Mouse (Mus musculus) MEL (cell line): ENCODE results near the gene Fam69a. TPM values are rescaled to one million over a fixed set of nuclear protein-coding genes. Genes with fewer than 3 reads are reported as not detected.

ENCODE experiments used
- DNase-seq: peaks from one replicate; pipeline ENCODE4 v3.0.0; 2011; ENCODE audit warnings: low read depth, low spot score
- H3K27ac ChIP-seq: 2 replicates; pipeline ENCODE4 v1.5.1; 2012; ENCODE audit warnings: low read depth, mild to moderate bottlenecking, control low read depth, low read length, moderate library complexity; ENCODE audit not compliant: control insufficient read depth
- H3K27me3 ChIP-seq, 2 experiments: fragments of 150-350 bp in 1 of 2; sonication (generic) in 1 of 2; 2 replicates each; pipeline ENCODE4 v1.6.1; 2012; ENCODE audit warnings: low read length in 2 of 2, mild to moderate bottlenecking in 2 of 2, improper control_type of control experiment in 1 of 2, moderate library complexity in 1 of 2; ENCODE audit not compliant: insufficient read depth in 2 of 2, control insufficient read depth in 1 of 2
- H3K36me3 ChIP-seq, 2 experiments: 2 replicates each; pipeline ENCODE4 v1.6.1; 2012 to 2014; ENCODE audit warnings: low read length in 2 of 2, improper control_type of control experiment in 1 of 2, inconsistent platforms in 1 of 2, mild to moderate bottlenecking in 1 of 2; ENCODE audit not compliant: insufficient read depth in 2 of 2, control insufficient read depth in 1 of 2
- H3K4me1 ChIP-seq, 2 experiments: fragments of 150-350 bp in 1 of 2; sonication (generic) in 1 of 2; 2 replicates each; pipeline ENCODE4 v1.6.1; 2012; ENCODE audit warnings: low read length in 2 of 2, improper control_type of control experiment in 1 of 2, mild to moderate bottlenecking in 1 of 2; ENCODE audit not compliant: insufficient read depth in 2 of 2, control insufficient read depth in 1 of 2
- H3K4me3 ChIP-seq, 2 experiments: fragments of 150-350 bp in 1 of 2; sonication (generic) in 1 of 2; 2 replicates each; pipeline ENCODE4 v1.5.1; 2012; ENCODE audit warnings: low read depth in 2 of 2, low read length in 2 of 2, mild to moderate bottlenecking in 2 of 2, moderate library complexity in 2 of 2, control low read depth in 1 of 2, improper control_type of control experiment in 1 of 2; ENCODE audit not compliant: control insufficient read depth in 1 of 2, insufficient read depth in 1 of 2
- H3K79me2 ChIP-seq: 2 replicates; pipeline ENCODE4 v1.6.1; 2012; ENCODE audit warnings: mild to moderate bottlenecking, low read length, moderate library complexity; ENCODE audit not compliant: control insufficient read depth, poor library complexity, insufficient read depth
- H3K9ac ChIP-seq: 2 replicates; pipeline ENCODE4 v1.6.1; 2012; ENCODE audit warnings: low read depth, mild to moderate bottlenecking, control low read depth, low read length, moderate library complexity; ENCODE audit not compliant: control insufficient read depth, poor library complexity, severe bottlenecking
- H3K9me3 ChIP-seq: fragments of 150-350 bp; sonication (generic); replicated peaks from 2 replicates; pipeline ENCODE4 v1.6.1; 2012; ENCODE audit warnings: mild to moderate bottlenecking, low read length, improper control_type of control experiment, moderate library complexity; ENCODE audit not compliant: insufficient read depth
- BHLHE40 ChIP-seq: IDR thresholded peaks from 2 replicates; pipeline ENCODE4 v1.6.1; 2012; ENCODE audit warnings: low read depth, mild to moderate bottlenecking, inconsistent platforms, low read length, improper control_type of control experiment, borderline replicate concordance
- ELF1 ChIP-seq: IDR thresholded peaks from 2 replicates; pipeline ENCODE4 v1.6.1; 2014; ENCODE audit warnings: low read depth, mild to moderate bottlenecking, inconsistent platforms, low read length, improper control_type of control experiment, moderate library complexity
- EP300 ChIP-seq, 2 experiments: IDR thresholded peaks; 2 replicates each; pipeline ENCODE4 v1.6.1; 2011; ENCODE audit warnings: improper control_type of control experiment in 2 of 2, low read length in 2 of 2, low read depth in 1 of 2, mild to moderate bottlenecking in 1 of 2
- ETS1 ChIP-seq: IDR thresholded peaks from 2 replicates; pipeline ENCODE4 v1.6.1; 2012; ENCODE audit warnings: low read depth, mild to moderate bottlenecking, inconsistent platforms, low read length, improper control_type of control experiment, moderate library complexity
- GABPA ChIP-seq: IDR thresholded peaks from 2 replicates; pipeline ENCODE4 v1.6.1; 2012; ENCODE audit warnings: low read depth, mild to moderate bottlenecking, inconsistent platforms, low read length, improper control_type of control experiment, moderate library complexity
- GATA1 ChIP-seq: IDR thresholded peaks from 2 replicates; pipeline ENCODE4 v1.6.1; 2011; ENCODE audit warnings: low read depth, low read length, improper control_type of control experiment
- MEF2A ChIP-seq: IDR thresholded peaks from 2 replicates; pipeline ENCODE4 v1.6.1; 2014; ENCODE audit warnings: low read depth, mild to moderate bottlenecking, inconsistent platforms, low read length, improper control_type of control experiment; ENCODE audit not compliant: poor library complexity, insufficient replicate concordance, severe bottlenecking; ENCODE audit errors: extremely low read depth
- MXI1 ChIP-seq: IDR thresholded peaks from 2 replicates; pipeline ENCODE4 v1.6.1; 2011; ENCODE audit warnings: mild to moderate bottlenecking, low read depth, low read length, improper control_type of control experiment
- MYC ChIP-seq: IDR thresholded peaks from 2 replicates; pipeline ENCODE4 v1.6.1; 2011; ENCODE audit warnings: low read depth, mild to moderate bottlenecking, low read length, improper control_type of control experiment, moderate library complexity
- POLR2A ChIP-seq, 2 experiments: IDR thresholded peaks; 2 replicates each; pipeline ENCODE4 v1.6.1; 2011 to 2012; ENCODE audit warnings: low read length in 2 of 2, mild to moderate bottlenecking in 2 of 2, control low read depth in 1 of 2, improper control_type of control experiment in 1 of 2, low read depth in 1 of 2, moderate library complexity in 1 of 2; ENCODE audit not compliant: control insufficient read depth in 1 of 2, insufficient read depth in 1 of 2, poor library complexity in 1 of 2
- RCOR1 ChIP-seq: IDR thresholded peaks from 2 replicates; pipeline ENCODE4 v1.6.1; 2012; ENCODE audit warnings: low read depth, mild to moderate bottlenecking, inconsistent platforms, low read length, improper control_type of control experiment
- SIN3A ChIP-seq: IDR thresholded peaks from 2 replicates; pipeline ENCODE4 v1.6.1; 2012; ENCODE audit warnings: low read length, improper control_type of control experiment, inconsistent platforms
- TAL1 ChIP-seq: IDR thresholded peaks from 2 replicates; pipeline ENCODE4 v1.6.1; 2012; ENCODE audit warnings: mild to moderate bottlenecking, inconsistent platforms, low read length, moderate library complexity, mixed read lengths
- TBP ChIP-seq: IDR thresholded peaks from 2 replicates; pipeline ENCODE4 v1.8.0; 2011; ENCODE audit warnings: low read depth, low read length, improper control_type of control experiment
- TCF12 ChIP-seq: IDR thresholded peaks from 2 replicates; pipeline ENCODE4 v1.6.1; 2014; ENCODE audit warnings: low read depth, mild to moderate bottlenecking, inconsistent platforms, low read length, improper control_type of control experiment, moderate library complexity
- USF1 ChIP-seq: IDR thresholded peaks from 2 replicates; pipeline ENCODE4 v1.6.1; 2014; ENCODE audit warnings: low read depth, mild to moderate bottlenecking, inconsistent platforms, low read length, improper control_type of control experiment, moderate library complexity
- ZNF384 ChIP-seq: IDR thresholded peaks from 2 replicates; pipeline ENCODE4 v1.6.1; 2012; ENCODE audit warnings: low read depth, mild to moderate bottlenecking, inconsistent platforms, low read length, improper control_type of control experiment
- polyA plus RNA-seq, 2 experiments: library from polyadenylated mRNA; stranded (reverse) in 1 of 2; unstranded in 1 of 2; fragments of >175 nt in 1 of 2; fragments of >200 nt in 1 of 2; gene quantifications; 2 replicates each; pipeline versions ENCODE4 v1.2.1 to v1.2.4; 2012; ENCODE audit warnings: low replicate concordance in 2 of 2, low read depth in 1 of 2; ENCODE audit not compliant: insufficient read length in 2 of 2, insufficient read depth in 1 of 2, missing spikeins in 1 of 2
- total RNA-seq: library from RNA; depleted of rRNA; stranded (reverse); fragments of 300-350 nt; gene quantifications from 2 replicates; pipeline ENCODE4 v1.2.3, GENCODE M21; 2012

Fam69a gene
- total and polyA plus RNA-seq, 3 experiments = 8.5 to 10.6 TPM; not detected in 1

- TF ChIP-seq ELF1 (no peak), MXI1 (no peak), EP300 (IDR thresholded peaks at IDR 0.05; ENCODE audit: low read depth in 1 of 2, low read length in 2 of 2) (peak; percentile 32 to 64; a peak in 1 of 4 replicates), MYC (0 out of 2 replicates have a peak, but pooled peaks have one; percentile 64), USF1 (peak; percentile 53; the same call in 1 of the 2 replicates), TCF12 (peak; percentile 65; the same call in 1 of the 2 replicates), POLR2A (IDR thresholded peaks at IDR 0.05; ENCODE audit: control insufficient read depth in 1 of 2, insufficient read depth in 1 of 2, low read depth in 1 of 2, low read length in 2 of 2, poor library complexity in 1 of 2) (no peak), GABPA (no peak), GATA1 (peak; percentile 52; the same call in 1 of the 2 replicates), ETS1 (peak; percentile 61; the same call in 1 of the 2 replicates), BHLHE40 (peak; percentile 42; the same call in 1 of the 2 replicates), TBP (0 out of 2 replicates have a peak, but pooled peaks have one; percentile 23)
- TF ChIP-seq, all 39 proteins: peak for 8
- peak; percentile 67 for DNase-seq
- peak overlapping the region; percentile 34 for H3K9ac ChIP-seq
- no peaks in the 10 kb centered on the region for H3K27me3 ChIP-seq
- peak overlapping the region in 1 of 2 experiments; percentile 18; a peak in 1 of 4 replicates for H3K4me3 ChIP-seq
- H3K4me1 ChIP-seq = peaks cover 7 to 19% of the 10 kb centered on the region in 2 experiments
- H3K36me3 ChIP-seq = peaks cover 0 to 32% of the 10 kb centered on the region in 2 experiments; a peak in 2 of 4 replicates
- peaks cover 5% of the 10 kb centered on the region; the same call in 1 of the 2 replicates for H3K79me2 ChIP-seq
- H3K9me3 ChIP-seq = no peaks in the 10 kb centered on the region
- peak overlapping the region; percentile 94 for H3K27ac ChIP-seq
Measured at GRCm38 (mm10) chr5:107873330-107873729, 113.6 kb downstream of the Fam69a start.

GRCm38 (mm10) chr5:107869701-107870100 lies 117.2 kb downstream of the Fam69a start:
- H3K4me1 ChIP-seq = peaks cover 9 to 28% of the 10 kb centered on the region in 2 experiments
- H3K27ac ChIP-seq = peak overlapping the region; percentile 63
- no peak overlapping the region for H3K4me3 ChIP-seq
- peaks cover 10% of the 10 kb centered on the region for H3K79me2 ChIP-seq
- H3K9me3 ChIP-seq = no peaks in the 10 kb centered on the region
- TF ChIP-seq MEF2A (no peak), GATA1 (peak; percentile 64; the same call in 1 of the 2 replicates), TCF12 (peak; percentile 23; the same call in 1 of the 2 replicates), SIN3A (0 out of 2 replicates have a peak, but pooled peaks have one; percentile 30), TAL1 (no peak), EP300 (IDR thresholded peaks at IDR 0.05; ENCODE audit: low read depth in 1 of 2, low read length in 2 of 2) (peak; percentile 27 to 63; a peak in 1 of 4 replicates), ETS1 (peak; percentile 43; the same call in 1 of the 2 replicates), ZNF384 (peak; percentile 83), RCOR1 (peak; percentile 75)
- TF ChIP-seq, all 39 proteins: peak for 7
- no peak overlapping the region for H3K9ac ChIP-seq
- peaks cover 0 to 46% of the 10 kb centered on the region in 2 experiments; a peak in 2 of 4 replicates for H3K36me3 ChIP-seq
- peak; percentile 55 for DNase-seq
- H3K27me3 ChIP-seq = no peaks in the 10 kb centered on the region
